Mouse (Mus musculus) urinary bladder, postnatal 0 days (tissue): ENCODE measurements around the gene Art2b. TPM values are rescaled to one million over a fixed set of nuclear protein-coding genes. Genes with fewer than 3 reads are reported as not detected.

Experiments used
- polyA plus RNA-seq: library from polyadenylated mRNA; unstranded; fragments of >200 nt; fragmentation: Nextera tagmentation; extraction: Ambion mirVana; gene quantifications from 2 replicates; pipeline ENCODE4 v1.2.1, GENCODE M21; 2015

Art2b gene
- polyA plus RNA-seq = 0.08 TPM in 1 of 2 replicates, not detected in the other

DNA sequence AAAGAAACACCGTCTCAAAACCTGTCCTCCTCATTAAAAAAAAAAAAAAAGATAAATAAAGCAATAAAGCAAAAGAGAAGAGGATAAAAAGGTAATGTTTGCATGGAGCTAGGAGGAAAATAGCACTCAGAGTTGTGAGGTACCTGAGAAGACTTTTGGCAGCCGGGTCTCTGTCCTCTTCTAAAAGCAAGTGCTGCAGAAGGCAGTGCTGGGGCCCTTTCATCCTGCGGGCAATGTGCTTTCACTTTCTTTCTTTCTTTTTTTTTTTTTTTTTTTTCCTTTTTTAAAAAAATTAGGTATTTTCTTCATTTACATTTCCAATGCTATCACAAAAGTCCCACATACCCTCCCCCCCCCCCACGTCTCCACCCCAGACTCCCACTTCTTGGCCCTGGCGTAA, at the start of gene Art2b:
Art2b (minus strand) TSS at position 193 of the 400 bp plus-strand sequence.

Other genes starting within 250 kb of the Art2b start
- gene Arap1, start 237.5 kb downstream of the Art2b start, polyA plus RNA-seq = 92.0 and 99.7 TPM in 2 replicates
- gene Gm45837, start 174.7 kb downstream of the Art2b start, polyA plus RNA-seq = 6.5 and 9.2 TPM in 2 replicates
- 20.2 and 21.1 TPM in 2 replicates for gene Pde2a, start 163.9 kb downstream of the Art2b start, polyA plus RNA-seq
- 28.2 and 34.4 TPM in 2 replicates for gene Clpb, start 78.0 kb upstream of the Art2b start, polyA plus RNA-seq
- gene Phox2a, start 232.7 kb upstream of the Art2b start, polyA plus RNA-seq = 0.31 and 0.40 TPM in 2 replicates